Mouse (Mus musculus) CD8-positive naive resting alpha-beta T cell, adult 57 days (primary cell): ENCODE data around the gene Zfp57. TPM values are rescaled to one million over a fixed set of nuclear protein-coding genes. Genes with fewer than 3 reads are reported as not detected.

ENCODE experiments used
- total RNA-seq: library from RNA; stranded (reverse); gene quantifications from one replicate; pipeline ENCODE4 v1.2.4, GENCODE M21; 2023

Zfp57 gene
- not detected for total RNA-seq

GRCm38 (mm10) chr17:37000863-37001262 lies at the start of gene Zfp57:
Gene Zfp57 (plus strand): TSS chr17:37001163.

GRCm38 (mm10) chr17:36957999-36958743 lies 42.8 kb upstream of the Zfp57 start, which contains the start of the genes Znrd1 and Znrd1as:
Gene Znrd1 (minus strand): TSS chr17:36958559.
Gene Znrd1as (plus strand): TSS chr17:36958592.

GRCm38 (mm10) chr17:36981221-36981813 lies 19.6 kb upstream of the Zfp57 start, which contains the start of gene 2410137M14Rik:
Gene 2410137M14Rik (minus strand): TSS chr17:36981237.

DNA sequence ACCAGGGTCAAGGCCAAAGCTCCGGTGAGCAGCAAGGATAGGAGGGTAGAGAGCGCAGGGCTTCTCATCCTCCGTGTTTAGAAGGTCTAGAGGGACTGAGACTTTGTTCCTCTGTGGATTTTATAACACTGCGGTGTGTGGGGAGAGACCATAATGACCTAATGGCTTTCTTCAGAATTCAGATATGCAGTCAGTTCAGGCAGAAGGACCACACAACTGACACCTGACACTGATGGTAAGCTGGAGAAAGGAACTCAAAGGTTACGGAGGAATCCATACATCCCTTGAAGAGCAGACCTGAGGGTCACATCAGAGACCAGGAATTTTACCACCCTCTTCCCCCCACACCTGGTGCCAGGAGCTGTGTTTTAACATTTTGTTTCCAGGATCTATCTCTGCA lies 11.5 kb upstream of the Zfp57 start, which contains the start of gene H2-M5:
H2-M5 (minus strand) TSS at position 101 of the 400 bp plus-strand sequence.

GRCm38 (mm10) chr17:37022628-37023576 lies 21.9 kb downstream of the Zfp57 start, which contains the start of gene Mog:
Gene Mog (minus strand): TSS chr17:37023398.

GRCm38 (mm10) chr17:37045611-37046311 lies 44.8 kb downstream of the Zfp57 start, which contains the start of gene Gabbr1:
Gene Gabbr1 (plus strand): TSS chr17:37045966.

Other genes starting within 250 kb of the Zfp57 start
- gene H2-M10.5, start 228.3 kb upstream of the Zfp57 start, total RNA-seq: not detected
- not detected for gene H2-M10.6, start 189.0 kb upstream of the Zfp57 start, total RNA-seq
- gene Trim26, start 164.0 kb upstream of the Zfp57 start, total RNA-seq: 128 TPM
- gene Trim15, start 134.0 kb upstream of the Zfp57 start, total RNA-seq: not detected
- gene Trim10, start 131.6 kb upstream of the Zfp57 start, total RNA-seq: 0.89 TPM
- not detected for gene Trim40, start 111.0 kb upstream of the Zfp57 start, total RNA-seq
- gene Trim31, start 103.0 kb upstream of the Zfp57 start, total RNA-seq: not detected
- 2.2 TPM for gene Rnf39, start 58.2 kb upstream of the Zfp57 start, total RNA-seq
- gene Ppp1r11, start 49.4 kb upstream of the Zfp57 start, total RNA-seq: 56.2 TPM
- 59.2 TPM for gene Znrd1, start 42.6 kb upstream of the Zfp57 start, total RNA-seq
- gene Znrd1as, start 42.6 kb upstream of the Zfp57 start, total RNA-seq: 2.3 TPM
- not detected for gene 2410137M14Rik, start 19.9 kb upstream of the Zfp57 start, total RNA-seq
- not detected for gene H2-M5, start 11.6 kb upstream of the Zfp57 start, total RNA-seq
- gene Mog, start 22.2 kb downstream of the Zfp57 start, total RNA-seq: not detected
- 153 TPM for gene Gabbr1, start 44.8 kb downstream of the Zfp57 start, total RNA-seq
- 0.18 TPM for gene Olfr90, start 87.3 kb downstream of the Zfp57 start, total RNA-seq
- not detected for gene Olfr91, start 97.1 kb downstream of the Zfp57 start, total RNA-seq
- gene Olfr92, start 118.9 kb downstream of the Zfp57 start, total RNA-seq: not detected
- gene Olfr93, start 160.3 kb downstream of the Zfp57 start, total RNA-seq: not detected
- not detected for gene Ubd, start 192.7 kb downstream of the Zfp57 start, total RNA-seq
- not detected for gene Olfr94, start 199.8 kb downstream of the Zfp57 start, total RNA-seq
- gene Olfr95, start 212.0 kb downstream of the Zfp57 start, total RNA-seq: not detected
- not detected for gene Olfr96, start 219.0 kb downstream of the Zfp57 start, total RNA-seq
- gene Olfr97, start 236.2 kb downstream of the Zfp57 start, total RNA-seq: not detected